Mouse (Mus musculus) heart, postnatal 4 days (tissue): ENCODE results near the gene Wee1. TPM values are rescaled to one million over a fixed set of nuclear protein-coding genes. Genes with fewer than 3 reads are reported as not detected.
"Not testable (repeated sequence)": the region's sequence is repeated elsewhere in the genome, so short reads cannot be mapped to it uniquely, and the experiment has no call there.

Experiments used
- DNase-seq: peaks from one replicate; pipeline ENCODE4 v3.0.0; 2021
- total RNA-seq, 2 experiments: library from RNA; stranded (reverse); gene quantifications; 2 replicates each; pipeline ENCODE4 v1.2.3; 2021

The Wee1 gene
- 10 to 100 TPM; 42.5 to 45.8 TPM for total RNA-seq

GRCm38 (mm10) chr7:110121516-110122288 is at the start of gene Wee1:
Gene Wee1 (plus strand): TSS chr7:110122046.
- peak; percentile 100 for DNase-seq

- DNase-seq = no peak
Observed at GRCm38 (mm10) chr7:110078168-110078567, 43.7 kb upstream of the Wee1 start.

GRCm38 (mm10) chr7:110083386-110084165 is 38.3 kb upstream of the Wee1 start:
- peak; percentile 74 for DNase-seq

DNA sequence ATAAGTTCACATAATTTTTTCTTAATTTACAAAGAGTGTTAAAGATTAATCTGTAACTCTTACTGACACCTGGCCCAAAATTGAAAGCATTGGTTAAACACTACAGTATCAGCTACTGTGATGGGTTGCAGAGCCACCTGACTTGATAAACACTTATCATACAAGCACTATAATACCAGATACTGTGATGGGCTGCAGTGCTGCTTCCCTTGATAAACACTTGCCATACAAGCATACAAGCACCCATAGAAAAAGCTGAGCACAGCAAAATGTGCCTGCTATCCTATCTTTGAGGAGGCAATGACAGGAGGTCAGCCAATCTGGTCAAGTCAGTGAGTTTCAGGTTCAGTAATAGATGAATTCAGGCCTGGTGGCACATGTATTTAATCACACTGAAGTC is 36.6 kb upstream of the Wee1 start:
- no peak for DNase-seq

DNA sequence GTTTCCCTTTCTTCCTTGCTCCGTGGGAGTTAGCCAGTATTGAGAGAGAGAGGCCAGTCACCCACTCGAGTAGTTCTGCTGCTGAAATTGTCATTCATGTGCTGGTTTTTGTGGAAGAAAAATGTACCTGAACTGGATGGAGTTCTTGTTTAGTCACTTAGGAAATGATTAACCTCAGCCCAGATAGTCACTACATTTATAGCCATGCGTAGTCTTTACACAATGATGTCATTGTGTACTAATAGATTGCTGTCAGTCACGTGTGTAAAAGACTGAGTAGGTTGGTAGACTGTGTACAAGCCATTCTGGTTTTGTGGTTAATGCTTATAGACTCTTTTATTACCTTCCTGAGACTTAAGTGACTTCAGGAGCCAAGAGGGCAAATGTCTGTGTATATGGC is 33.9 kb upstream of the Wee1 start:
- no peak for DNase-seq

- DNase-seq = no peak
Observed at GRCm38 (mm10) chr7:110091670-110092069, 30.2 kb upstream of the Wee1 start.

- no peak for DNase-seq
Observed at GRCm38 (mm10) chr7:110096332-110096731, 25.5 kb upstream of the Wee1 start.

- DNase-seq = no peak
Observed at GRCm38 (mm10) chr7:110097106-110097793, 24.6 kb upstream of the Wee1 start.

GRCm38 (mm10) chr7:110100854-110101253 is 21.0 kb upstream of the Wee1 start:
- no peak for DNase-seq

GRCm38 (mm10) chr7:110101266-110101665 is 20.6 kb upstream of the Wee1 start:
- no peak for DNase-seq

GRCm38 (mm10) chr7:110105041-110105440 is 16.8 kb upstream of the Wee1 start:
- no peak for DNase-seq

GRCm38 (mm10) chr7:110106633-110107032 is 15.2 kb upstream of the Wee1 start:
- DNase-seq = no peak

DNA sequence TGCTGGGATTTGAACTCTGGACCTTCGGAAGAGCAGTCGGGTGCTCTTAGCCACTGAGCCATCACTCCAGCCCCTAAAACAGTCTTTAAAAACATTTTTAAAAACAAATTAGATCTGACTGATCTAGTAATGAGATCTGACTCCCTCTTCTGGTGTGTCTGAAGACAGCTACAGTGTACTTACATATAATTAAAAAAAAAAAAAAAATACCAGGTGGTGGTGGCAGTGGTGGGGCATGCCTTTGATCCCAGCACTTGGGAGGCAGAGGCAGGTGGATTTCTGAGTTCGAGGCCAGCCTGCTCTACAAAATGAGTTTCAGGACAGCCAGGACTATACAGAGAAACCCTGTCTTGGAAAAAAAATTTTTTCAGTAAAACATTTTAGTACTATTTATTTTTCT is 13.3 kb upstream of the Wee1 start:
- DNase-seq = not testable (repeated sequence)

DNA sequence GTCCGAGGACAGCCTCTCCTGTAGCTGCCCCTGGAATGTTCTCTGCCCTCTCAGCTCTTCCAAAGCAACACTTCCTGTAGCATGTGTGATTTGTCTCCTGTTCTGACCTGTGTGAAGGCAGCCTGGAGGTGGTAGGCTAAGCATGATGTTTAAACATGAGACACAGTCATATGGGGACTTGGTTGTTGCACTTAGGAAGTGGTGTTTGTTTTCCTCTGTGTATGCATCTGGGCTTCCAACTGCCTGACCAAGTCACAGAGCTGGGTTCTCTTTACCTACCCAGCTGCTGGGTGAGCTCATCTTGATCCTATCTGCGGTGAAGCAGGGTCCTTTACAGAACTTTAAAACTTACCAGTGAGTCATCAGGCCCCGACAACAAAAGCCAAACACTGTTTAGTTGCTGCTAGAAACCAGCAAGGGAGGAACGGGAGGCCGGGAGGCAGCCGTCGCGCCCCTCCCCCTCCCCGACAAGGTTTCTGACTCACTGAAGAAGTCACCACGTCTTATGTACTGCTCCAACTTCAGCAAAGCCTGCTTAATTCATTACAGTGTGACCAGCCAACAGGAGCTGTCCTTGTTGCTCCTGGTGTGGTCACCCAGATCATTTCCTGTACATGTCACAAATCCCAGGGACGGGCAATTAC is 12.8 kb upstream of the Wee1 start:
- peak; percentile 88 for DNase-seq

GRCm38 (mm10) chr7:110110061-110110656 is 11.7 kb upstream of the Wee1 start:
- peak; percentile 35 for DNase-seq

DNA sequence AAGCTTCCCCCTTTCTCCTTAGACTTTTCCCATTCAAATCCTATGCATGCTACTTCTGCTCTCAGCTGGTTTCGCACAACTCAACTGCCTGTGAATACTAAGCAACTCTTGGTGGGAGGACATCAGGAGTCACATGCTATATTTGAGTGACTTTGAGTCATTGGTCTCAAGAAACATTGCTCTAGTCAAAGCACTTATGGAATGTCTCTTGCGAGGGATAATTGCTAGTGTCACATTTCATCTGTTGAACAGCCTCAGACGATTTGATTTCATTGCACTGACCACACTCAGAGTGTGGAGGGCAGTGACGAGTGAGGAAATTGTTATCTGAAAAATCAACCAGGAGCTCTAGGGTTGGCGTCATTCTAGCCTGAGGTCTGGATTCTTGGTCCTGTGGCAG is 7.1 kb upstream of the Wee1 start:
- DNase-seq = no peak

GRCm38 (mm10) chr7:110116731-110117291 is 5.0 kb upstream of the Wee1 start:
- peak; percentile 37 for DNase-seq

- peak; percentile 51 for DNase-seq
Observed at GRCm38 (mm10) chr7:110118448-110118847, 3.4 kb upstream of the Wee1 start.

GRCm38 (mm10) chr7:110120157-110120784 is 1.6 kb upstream of the Wee1 start:
- no peak for DNase-seq

DNA sequence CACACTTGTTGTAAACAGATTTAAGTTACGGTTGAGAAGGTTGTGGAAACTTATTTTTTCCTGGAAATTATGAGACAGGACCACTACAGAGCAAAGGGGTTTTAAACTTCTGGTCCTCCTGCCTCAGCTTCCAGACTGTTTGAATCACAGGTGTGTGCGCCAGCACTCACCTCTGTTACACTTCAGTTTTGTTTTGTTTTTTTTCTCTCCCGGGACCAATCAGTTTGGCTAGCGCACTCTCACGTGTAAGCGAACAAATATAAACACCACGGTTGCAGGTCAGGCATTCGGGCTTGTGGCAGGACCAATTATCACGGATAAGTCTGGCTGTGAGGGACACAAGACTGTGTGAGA is 707 bp upstream of the Wee1 start:
- DNase-seq = no peak

- DNase-seq = no peak
Observed at GRCm38 (mm10) chr7:110122289-110122564, 381 bp downstream of the Wee1 start.
